Mouse (Mus musculus): ENCODE measurements around the gene Atmin.

Gene Atmin

GRCm38 (mm10) chr8:116951778-116952177 is 8.6 kb downstream of the Atmin start:
- DNase-seq: no peak

DNA sequence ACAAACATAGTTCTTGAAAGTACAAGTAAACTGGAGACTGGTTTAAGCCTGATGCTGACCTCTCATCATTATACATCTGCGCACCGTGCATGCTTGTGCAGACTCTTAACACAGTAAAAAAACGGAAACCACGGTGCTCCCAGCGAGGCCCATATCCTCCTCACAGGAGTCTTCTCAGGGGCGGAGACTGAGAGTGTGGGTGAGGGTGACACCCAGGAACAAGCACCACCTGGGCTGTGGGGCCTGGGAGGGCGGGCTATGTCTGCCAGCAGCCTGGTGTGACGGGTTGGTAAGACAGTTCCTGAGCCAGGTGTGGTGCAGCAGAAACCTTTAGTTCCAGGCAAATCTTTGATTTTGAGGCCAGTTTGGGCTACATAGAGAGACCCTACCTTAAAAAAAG is 9.2 kb downstream of the Atmin start:
- no peak for DNase-seq

DNA sequence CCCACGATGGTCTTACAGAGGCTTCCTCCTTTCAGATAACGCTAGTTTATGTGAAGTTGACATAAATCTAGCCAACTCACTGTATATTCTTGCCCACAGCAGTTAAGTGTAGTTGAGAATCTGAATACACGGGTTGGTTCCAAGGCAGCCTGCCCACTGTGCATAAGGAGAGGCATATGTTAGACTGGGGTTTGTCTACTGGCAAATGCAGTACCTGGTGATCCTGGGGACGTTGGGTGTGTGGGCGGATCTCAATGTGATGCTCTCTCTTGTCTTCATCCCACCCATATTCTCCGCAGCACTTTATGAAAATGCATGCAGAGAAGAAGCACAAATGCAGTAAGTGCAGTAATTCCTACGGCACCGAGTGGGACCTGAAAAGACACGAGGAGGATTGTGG is 11.2 kb downstream of the Atmin start:
- no peak for DNase-seq

DNA sequence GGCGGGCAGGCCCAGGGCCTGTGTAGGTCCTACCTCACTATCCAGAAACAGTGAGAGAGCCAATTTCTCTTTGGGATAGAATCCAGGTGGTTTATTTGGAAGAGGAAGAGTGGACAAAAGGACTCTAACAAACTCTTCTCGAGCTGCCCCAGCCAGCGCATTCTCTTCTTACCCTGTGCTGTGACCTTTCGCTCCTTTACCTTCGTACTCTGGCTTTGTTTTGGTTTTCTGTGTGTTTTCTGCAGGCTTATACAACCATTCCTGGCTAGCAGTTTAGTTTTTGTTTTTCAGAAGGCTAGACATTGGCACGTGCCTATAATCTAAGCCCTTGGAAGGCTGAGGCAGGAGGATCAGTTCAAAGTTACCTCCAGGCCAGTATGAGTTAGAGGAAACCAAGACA is 26.3 kb downstream of the Atmin start:
- DNase-seq: no peak

GRCm38 (mm10) chr8:116975066-116975465 is 31.9 kb downstream of the Atmin start:
- DNase-seq: no peak

GRCm38 (mm10) chr8:116975606-116976005 is 32.4 kb downstream of the Atmin start:
- peak; percentile 36 for DNase-seq

DNA sequence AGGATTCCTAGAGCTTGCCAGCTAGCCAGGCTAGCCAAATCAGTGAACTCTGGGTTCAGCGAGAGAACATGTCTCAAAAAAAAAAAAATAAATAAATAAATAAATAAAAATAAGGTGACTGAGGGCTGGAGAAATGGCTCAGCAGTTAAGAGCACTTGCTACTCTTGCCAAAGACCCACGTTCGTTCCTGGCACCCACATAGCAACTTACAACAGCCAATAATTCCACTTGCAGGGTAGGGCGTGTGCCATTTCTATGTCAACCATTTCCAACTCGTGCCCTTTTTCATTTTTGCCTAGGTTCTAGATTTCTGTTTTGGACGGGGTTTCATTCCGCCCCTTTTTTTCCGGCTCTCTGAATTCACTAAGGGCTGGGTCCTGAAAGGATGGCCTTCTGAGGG is 34.9 kb downstream of the Atmin start:
- no peak for DNase-seq

DNA sequence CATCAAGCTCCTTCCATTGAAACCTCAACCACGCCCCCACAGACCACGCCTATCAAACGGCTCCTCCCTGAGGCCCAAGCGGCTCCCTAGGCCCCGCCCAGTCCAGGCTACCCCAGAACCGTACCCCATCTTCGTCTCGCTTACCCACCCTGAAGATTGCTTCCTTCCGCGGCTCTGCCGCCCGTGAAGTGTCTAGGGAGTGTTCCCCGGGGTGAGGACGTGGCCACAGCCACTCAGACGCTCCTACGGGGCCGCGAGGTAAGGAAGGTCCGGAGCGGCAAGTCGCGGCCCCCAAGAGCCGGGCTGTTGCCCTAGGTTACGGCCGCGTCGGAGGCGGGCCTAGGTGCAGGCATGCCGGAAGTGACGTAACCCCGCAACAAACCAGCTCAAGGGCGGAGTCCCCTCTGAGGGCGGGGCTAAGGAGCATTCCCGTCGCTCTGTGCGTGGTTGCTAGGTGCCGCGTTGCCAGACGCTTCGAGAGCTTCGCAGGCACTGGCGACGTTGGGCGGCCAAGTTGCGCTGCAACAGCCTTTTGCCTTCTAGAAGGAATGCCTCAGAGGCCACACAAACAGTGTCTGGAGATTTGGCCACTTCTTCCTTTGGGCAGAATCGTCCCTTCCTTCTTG is 35.6 kb downstream of the Atmin start, which contains the start of gene 1700030J22Rik:
TSS of gene 1700030J22Rik (minus strand) at position 329 of the 626 bp plus-strand sequence.
- peak; percentile 99 for DNase-seq

GRCm38 (mm10) chr8:116980117-116980516 is 36.9 kb downstream of the Atmin start:
- DNase-seq: peak; percentile 86

DNA sequence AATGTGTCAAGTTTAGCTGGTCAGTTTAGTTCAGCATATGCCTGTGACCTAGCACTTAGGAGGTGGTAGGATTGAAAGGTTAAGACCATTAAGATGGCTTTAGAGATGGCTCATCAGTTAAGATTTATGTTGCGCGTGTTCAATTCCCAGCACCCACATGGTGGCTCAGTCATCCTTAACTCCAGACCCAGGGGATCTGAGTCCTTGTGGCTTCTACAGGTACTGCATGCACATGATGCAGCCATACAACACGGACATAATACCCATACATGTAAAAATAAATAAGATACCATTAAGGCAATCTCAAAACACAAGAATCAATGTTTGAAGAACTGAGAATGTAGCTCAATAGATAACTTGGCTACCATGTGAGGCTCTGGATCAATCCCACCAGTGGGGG is 46.6 kb downstream of the Atmin start:
- DNase-seq: no peak

GRCm38 (mm10) chr8:116991241-116991640 is 48.0 kb downstream of the Atmin start:
- no peak for DNase-seq

DNA sequence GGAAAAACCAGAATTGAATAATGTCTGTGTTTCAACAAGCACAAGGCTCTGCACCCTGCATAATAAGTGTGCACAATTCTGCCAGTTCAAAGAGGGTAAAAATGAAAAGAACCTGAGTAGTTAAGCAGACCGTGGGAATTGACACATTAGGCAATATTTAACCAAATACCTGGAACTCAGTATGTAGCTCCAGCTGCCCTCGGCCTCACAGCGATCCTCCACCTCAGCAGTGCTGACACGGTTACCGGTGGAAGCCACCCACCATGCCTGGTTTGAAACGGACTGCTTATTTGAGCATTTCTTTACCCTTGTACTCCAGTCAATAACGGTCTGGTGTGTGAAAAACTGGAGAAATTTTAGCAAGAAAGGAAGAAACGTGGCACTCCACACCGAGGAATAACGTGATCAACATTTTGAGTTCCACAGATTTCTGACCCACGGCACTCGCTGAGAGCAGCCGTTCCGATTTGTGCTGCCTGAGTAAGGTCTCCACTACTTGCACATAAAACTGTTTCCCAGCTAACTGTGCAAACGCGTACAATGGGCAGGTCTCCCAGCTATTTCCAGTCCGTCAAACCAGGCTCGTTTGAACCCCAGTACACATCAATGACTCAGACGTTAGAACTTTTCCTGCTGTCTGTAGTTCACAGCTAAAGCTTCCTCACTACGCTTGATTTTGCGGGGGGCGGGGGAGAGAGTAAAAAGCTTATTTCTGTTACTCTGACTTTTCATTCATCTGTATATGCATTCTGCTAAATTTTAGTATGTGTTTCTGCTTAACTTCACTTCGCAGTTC is 49.2 kb downstream of the Atmin start:
- DNase-seq: peak; percentile 15

DNA sequence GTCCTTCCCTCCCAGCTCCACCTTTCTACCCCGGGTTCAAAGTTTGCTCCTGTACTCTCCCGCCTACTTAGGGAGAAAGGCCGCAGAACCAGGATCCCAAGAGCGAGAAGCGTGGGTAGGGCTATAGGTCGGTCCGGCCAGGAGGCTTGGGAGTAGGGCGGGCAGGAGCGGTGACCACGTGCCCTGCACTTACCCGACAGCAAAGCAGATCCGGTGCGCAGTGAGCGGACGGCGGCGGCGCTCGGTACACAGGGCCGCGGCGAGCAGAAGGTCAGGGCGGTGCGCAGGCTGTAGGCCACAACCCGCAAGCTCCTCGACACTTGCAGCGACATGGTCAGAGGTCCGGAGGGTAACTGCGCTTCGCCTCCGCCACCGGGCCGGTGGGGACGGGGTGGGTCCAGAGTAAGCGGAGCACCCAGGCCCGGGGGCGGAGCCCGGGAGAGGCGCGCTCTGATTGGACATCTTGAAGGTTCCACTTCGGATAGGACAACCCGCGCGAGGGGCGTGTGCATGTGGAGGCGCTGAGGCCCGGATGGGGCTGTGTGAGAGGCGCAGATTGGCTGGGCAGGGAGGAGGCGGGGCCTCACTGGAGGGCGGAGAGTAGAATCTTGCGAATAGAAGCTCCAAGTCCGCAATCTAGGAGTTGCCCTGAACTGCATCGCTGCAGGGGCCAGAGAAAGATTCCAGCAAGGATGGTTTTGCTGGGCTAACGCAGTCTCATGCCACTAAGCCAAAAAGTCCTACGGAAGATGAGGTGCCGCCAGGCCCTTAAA is 50.1 kb downstream of the Atmin start, which contains the start of gene Gcsh:
TSS of gene Gcsh (minus strand) at position 443 of the 773 bp plus-strand sequence.
- DNase-seq: peak; percentile 99

- no peak for DNase-seq
These were observed 51.0 kb downstream of the Atmin start for GRCm38 (mm10) chr8:116994016-116994716.

Measured in retina, postnatal 1 day (tissue).